Mouse (Mus musculus): ENCODE data around the gene Vkorc1l1.

Vkorc1l1 gene

DNA sequence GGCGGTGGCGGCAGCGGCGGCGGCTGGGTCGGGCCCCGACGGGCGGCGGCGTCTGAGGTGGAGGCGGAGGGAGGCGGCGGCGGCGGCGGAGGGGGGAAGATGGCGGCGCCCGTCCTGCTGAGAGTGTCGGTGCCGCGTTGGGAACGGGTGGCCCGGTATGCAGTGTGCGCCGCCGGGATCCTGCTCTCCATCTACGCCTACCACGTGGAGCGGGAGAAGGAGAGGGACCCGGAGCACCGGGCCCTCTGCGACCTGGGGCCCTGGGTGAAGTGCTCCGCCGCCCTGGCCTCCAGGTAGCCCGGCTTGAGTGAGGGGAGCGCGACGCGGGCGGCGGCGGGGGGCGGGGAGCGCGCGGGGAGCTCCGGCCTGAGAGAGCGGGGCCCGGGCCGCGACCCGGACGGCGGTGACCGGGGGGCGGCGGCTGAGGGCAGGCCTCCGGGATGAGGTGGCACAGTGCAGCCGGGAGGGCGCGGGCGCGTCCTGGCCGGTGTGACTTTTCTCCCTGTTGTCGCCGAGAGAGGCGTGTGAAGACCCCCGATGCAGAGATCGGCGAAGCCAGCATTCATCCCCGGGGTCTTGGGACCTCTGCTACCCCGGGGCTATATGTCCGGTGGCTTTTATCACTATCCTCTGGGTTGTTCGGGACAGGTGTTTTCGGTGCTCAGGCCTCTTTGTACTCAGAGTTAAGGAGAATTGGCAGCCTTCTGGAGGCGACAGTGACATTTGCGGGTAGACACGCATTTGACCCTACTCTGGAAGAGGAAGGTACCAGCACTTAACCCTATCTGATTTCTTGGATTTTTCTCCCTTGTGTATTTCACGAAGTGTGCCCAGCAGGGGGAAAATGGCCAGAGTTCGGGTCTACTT, 536 bp downstream of the Vkorc1l1 start:
- DNase-seq: peak; percentile 68

DNA sequence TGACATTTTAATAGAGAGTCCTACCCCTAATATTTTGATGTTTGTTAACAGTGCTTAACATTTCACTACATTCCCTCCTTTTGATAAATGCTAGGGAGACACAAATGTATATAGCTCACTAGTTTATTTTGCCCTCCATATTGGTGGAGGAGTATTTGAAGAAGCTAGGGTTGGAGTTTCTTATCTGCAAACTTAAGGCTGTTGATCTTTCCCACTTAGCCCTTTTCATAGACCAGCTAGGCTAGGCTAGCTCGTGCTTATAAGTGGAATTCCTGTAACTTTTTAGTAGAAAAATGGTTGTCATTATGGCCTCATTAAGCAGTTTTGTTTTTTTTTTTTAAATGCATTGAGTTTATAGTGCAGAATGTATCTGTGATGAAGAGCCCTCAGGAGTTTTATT, 1.6 kb downstream of the Vkorc1l1 start:
- no peak for DNase-seq

DNA sequence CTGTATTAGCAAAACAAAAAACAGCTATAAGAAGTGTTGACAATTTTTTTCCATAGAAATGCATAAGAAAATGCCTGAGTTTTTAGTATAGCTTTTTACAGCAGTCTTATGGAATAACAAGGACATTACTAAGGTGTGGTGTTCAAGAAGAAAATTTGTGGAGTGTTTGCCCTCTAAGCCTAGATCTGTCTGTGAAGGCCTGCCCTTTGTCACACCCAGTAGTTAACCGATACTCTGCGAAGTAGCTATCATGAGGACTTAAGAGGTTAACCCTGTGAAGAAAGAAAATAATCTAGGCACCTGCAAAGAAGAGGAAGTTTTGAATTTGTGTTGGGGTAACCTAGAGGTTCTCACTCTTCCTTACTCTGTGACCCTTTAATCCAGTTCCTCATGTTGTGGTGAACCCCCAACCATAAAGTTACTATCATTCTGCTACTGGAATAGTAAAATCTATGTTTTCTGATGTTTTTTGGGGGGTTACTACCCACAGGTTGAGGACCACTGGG, 5.8 kb downstream of the Vkorc1l1 start:
- DNase-seq: no peak

DNA sequence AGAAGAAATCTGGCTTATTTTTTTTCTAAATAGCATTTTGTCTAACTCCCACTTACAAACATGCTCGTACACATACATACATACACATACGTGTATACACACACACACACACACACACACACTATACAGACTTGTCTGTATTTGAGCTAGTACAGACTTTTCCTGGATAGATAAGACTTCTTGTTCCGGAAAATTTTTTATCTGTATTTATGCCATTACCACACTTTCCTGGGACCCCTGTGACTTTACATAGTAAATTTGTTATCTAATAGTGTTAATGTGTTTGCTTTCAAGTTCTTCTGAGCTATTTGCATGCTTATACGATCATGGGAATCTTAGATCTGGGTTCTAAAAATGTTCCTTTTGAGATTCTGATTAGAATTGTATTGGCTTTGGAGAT, 10.4 kb downstream of the Vkorc1l1 start:
- no peak for DNase-seq

DNA sequence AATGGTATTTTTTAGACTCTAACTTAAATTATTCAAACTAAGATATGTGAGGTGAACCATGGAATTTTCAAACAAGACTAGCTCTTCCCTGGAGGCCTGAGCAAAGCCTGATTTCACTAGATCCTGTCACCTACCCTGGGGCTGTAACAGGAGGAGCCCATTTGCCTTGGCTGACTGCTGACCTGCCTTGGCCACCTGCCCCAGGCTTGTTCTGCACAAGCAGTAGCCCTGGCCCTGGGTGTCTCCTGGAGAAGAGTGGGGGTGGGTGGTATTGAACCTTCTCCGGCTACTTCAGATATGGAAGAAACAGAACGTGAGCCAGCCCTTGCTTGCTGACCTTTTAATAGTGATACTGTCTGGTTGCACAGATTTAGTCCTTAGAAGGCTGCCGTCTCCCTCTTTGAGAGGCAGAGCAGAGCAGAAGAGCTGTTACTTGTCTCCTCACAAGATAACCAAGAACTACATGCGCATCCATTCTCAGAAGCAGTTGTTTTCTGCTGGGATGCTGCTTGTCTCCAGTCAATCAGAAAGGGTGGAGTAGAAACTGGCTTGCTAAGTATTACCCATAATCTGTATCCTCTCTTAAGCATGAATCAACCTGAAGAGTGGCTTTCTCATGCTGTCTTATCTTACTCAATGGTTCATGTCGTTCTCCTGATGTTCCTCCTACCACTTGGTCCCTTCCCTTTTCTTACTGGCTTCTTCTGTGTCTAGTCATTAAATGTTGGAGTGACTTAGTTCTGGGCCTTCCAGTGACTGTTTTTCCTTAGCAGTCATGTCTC, 12.9 kb downstream of the Vkorc1l1 start:
- peak; percentile 16 for DNase-seq

GRCm38 (mm10) chr5:129955792-129956191, 14.0 kb downstream of the Vkorc1l1 start:
- peak; percentile 64 for DNase-seq

DNA sequence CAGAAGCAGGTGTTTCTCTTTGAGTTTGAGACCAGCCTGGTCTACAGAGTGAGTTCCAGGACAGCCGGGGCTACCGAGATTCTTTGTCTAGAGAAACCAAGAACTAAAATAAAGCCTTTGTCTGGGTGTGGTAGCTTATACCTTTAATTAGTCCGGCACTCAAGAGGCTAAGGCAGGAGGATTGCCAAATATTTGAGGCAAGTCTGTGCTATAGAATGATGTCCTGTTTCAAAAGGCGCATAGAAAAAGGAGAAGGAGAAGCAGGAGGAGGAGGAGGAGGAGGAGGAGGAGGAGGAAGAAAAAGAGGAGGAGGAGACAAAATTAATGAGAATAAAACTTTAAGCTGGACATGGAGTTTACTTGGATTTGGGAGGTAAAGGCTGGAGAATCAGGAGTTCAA, 21.5 kb downstream of the Vkorc1l1 start:
- DNase-seq: no peak

GRCm38 (mm10) chr5:129966448-129966847, 24.7 kb downstream of the Vkorc1l1 start:
- DNase-seq: no peak

DNA sequence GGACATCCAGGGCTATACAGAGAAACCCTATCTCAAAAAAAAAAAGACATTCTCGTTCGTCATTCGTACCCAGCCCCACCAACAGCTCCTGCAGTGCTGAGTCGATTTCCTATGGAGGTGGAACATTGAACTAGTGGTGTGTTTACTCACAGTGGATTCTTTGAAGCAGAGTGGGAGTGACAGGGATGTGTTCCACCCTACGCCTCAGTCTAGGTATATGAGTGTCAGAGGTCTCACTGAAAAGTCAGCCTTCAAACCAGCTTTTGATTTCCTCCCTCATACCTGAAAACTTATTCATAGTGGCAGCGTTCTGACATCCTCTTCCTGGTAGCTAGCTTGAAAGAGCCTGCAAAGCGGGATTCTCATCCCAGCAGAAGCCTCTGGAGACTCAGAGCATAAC, 26.6 kb downstream of the Vkorc1l1 start:
- DNase-seq: no peak

DNA sequence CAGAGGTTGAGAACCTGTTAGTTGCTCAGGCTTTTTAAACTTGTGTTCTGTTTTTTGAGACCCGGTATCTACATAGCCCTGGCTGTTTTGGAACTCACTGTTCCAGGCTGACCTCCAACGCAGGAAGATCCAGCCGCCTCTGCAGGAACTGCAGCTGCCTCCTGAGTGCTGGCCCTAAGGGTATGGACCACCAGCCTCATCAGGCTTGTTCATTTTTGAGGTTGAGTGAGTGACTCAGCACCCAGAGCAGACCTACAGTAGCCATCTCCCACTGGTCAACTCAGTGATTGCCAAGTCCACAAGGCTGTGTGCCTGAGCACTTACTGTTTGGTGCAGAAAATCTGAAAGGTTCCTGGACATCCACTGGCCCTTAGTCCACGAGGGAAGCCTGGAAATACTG, 29.7 kb downstream of the Vkorc1l1 start:
- DNase-seq: no peak

- DNase-seq: no peak
These were observed 32.6 kb downstream of the Vkorc1l1 start for GRCm38 (mm10) chr5:129974354-129974753.

- DNase-seq: peak; percentile 60
These were observed 33.1 kb downstream of the Vkorc1l1 start for GRCm38 (mm10) chr5:129974866-129975311.

DNA sequence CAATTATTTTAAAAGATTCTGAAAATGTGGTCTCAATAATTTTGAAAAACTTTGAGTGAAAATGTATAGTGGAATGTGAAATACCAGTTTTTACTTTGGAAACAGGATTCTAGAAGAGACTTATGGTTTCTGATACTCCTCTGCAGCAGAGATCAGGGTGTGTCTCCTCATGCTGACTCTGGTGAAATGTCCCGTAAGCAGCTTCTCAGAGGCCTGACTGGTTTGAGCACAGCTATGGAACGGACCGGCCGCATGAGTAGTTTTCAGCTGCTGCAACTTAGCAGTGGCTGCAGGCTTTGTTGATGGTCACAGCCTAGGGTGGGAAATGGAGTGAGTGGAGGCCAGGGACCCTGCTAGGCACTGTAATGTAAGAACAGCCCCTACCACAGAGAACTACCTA, 36.0 kb downstream of the Vkorc1l1 start:
- peak; percentile 65 for DNase-seq

DNA sequence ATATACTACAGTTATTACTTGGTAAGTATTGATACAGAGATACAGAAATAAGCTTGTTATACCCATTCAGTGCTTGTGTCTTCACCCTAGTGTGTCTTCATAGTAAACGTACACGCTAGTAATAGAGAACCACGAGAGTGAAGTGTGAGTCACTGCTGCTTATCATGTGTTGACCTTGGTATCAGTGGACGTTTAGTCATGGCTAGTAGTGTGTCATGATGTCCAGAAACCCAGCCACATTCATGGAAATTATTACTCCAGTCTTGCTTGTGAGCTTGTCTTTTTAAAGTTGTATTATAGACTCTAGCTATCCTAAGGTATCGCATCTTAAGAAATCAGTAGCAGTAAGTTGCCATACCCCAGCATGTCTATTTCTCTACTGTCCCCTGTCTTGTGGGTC, 36.8 kb downstream of the Vkorc1l1 start:
- no peak for DNase-seq

DNA sequence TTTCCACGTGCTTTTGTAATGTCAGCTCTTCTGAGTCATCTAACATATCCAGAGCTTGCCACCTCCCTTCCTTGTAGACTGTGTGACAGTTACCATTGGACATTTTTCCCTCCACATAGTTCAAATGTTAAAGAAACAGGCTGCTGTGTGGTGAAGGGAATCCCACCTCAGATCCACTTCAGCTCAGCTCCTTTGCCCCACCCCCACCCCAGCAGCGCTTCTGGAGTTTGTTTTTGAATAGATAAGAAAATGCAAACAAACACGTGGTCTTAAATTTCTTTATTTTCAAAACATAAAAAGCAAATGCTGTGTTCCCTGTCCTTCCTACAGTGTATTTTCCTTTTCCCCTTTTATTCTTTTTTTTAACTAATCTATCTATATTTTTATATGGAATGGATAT, 38.4 kb downstream of the Vkorc1l1 start:
- peak; percentile 82 for DNase-seq

- DNase-seq: no peak
These were observed 47.6 kb downstream of the Vkorc1l1 start for GRCm38 (mm10) chr5:129989376-129989775.

GRCm38 (mm10) chr5:129991898-129992297, 50.1 kb downstream of the Vkorc1l1 start:
- DNase-seq: peak; percentile 82

GRCm38 (mm10) chr5:129993374-129993773, 51.6 kb downstream of the Vkorc1l1 start:
- peak; percentile 42 for DNase-seq

DNA sequence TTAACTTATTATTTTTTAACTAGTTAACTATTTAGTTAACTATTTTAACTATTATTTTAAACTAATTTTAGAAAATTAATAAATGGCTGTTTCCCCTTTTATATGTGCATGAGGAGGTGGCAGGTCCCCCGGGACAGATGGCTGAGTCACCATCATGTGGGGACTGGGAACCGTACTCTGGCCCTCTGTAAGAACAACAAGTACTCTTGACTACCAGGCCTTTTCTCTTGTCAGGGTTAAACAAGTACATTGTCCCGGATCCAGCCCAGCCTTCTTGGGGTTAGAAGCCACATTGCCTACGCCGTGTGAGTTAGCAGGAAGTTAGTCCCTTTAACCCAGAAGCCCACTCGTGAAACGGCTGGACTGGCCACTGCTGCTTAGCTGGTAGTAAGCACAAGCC, 53.2 kb downstream of the Vkorc1l1 start:
- no peak for DNase-seq

DNA sequence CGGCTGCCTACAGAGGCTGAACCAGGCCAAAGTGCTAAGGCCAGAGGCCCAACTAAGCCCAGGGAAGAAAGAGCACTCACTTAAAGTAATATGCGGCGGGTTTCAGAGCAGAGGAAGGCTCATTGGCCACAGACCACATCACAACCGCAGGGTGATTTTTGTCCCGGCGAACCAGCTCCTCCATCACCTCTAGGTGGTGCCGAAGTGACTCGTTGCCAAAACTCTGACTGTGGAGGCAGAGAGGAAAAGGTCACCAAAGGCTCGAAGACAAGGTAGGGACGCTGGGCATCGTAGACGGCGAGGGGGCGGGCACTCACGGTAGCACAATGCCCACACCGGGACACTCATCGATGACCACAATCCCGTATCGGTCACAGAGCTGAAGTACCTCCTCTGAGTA, 55.9 kb downstream of the Vkorc1l1 start:
- no peak for DNase-seq

GRCm38 (mm10) chr5:129999097-129999496, 57.3 kb downstream of the Vkorc1l1 start:
- peak; percentile 68 for DNase-seq

DNA sequence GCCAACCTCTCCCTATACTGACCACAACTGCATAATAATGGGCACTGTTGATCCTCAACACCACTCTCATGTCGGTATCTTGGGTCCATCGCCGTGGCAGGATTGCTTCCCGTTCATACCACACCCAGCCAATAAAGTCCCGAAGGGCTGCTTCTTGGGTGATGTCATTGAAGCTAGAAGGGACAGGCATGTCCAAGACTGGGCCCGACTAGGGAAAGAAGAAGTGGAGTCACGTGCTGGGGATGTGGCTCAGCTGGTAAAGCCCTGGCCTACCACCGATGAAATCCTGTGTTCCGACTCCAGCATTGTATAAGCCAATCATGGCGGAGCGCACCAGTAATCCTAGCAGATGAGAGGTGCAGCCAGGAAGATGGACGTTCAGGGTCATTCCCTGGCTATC, 59.0 kb downstream of the Vkorc1l1 start:
- DNase-seq: no peak

- no peak for DNase-seq
These were observed 59.7 kb downstream of the Vkorc1l1 start for GRCm38 (mm10) chr5:130001356-130001987.
